Mouse (Mus musculus) megakaryocyte, adult 5-6 weeks (primary cell): ENCODE data around the gene Wbp4. TPM values are rescaled to one million over a fixed set of nuclear protein-coding genes. Genes with fewer than 3 reads are reported as not detected.
"Not testable (repeated sequence)": the region's sequence is repeated elsewhere in the genome, so short reads cannot be mapped to it uniquely, and the experiment has no call there.

Experiments used
- ATAC-seq: 2 replicates; pipeline ENCODE4 v1.8.0; 2016; ENCODE audit warnings: mild to moderate bottlenecking, inconsistent platforms; ENCODE audit not compliant: poor library complexity, severe bottlenecking
- total RNA-seq, 2 experiments: library from RNA; stranded (forward) in 1 of 2; stranded (reverse) in 1 of 2; fragments of 153-499, 151-499 nt in 1 of 2; fragments of 221-1000, 200-1000 nt in 1 of 2; gene quantifications; 2 replicates each; pipeline versions ENCODE4 v1.2.3 to v1.2.4; 2015 to 2017

Gene Wbp4
- total RNA-seq, 2 experiments from 2014 or later = 31.4 to 75.8 TPM

DNA sequence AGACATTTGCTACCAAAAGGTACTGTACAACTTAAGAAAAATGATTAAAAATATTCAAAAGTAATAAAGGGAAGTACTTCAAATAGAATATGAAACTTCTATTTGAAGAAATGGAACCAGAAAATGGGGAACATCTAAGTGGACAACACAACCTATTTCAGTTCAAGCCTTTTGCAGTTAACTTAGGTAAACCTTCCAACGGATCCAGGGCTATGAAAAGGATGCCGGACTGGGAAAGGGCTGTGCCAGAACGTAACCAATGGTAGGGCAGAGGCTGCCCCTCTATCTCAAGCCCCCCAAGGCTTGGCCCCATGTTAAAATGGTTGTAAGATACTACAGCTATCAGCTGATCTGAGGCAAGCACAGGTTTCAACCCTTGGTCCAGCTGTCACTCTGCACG lies 20.3 kb downstream of the Wbp4 start:
- ATAC-seq = peak; percentile 75

DNA sequence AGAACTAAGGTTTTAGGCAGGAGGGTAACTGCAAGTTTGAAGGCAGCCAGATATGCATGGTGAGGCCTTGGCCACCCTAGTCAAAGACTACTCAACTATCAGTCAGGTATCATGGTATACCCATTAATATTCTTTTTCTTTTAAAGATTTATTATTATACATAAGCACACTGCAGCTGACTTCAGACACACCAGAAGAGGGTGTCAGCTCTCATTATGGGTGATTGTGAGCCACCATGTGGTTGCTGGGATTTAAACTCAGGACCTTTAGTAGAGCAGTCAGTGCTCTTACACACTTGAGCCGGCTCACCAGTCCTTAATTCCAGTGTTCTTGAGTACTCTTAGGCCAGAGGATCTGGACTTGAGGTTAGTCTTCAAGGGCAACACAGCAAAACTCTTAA lies 20.9 kb downstream of the Wbp4 start:
- ATAC-seq = no peak

DNA sequence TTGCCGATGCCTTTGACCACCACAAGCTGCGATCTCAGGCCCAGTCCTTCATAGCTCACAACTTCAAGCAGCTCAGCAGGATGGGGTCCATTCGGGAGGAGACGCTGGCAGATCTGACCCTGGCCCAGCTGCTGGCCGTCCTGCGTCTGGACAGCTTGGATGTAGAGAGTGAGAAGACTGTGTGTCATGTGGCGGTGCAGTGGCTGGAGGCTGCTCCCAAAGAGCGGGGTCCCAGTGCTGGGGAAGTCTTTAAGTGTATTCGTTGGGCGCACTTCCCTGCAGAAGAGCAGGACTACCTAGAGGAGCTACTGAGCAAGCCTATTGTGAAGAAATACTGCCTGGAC lies 28.8 kb downstream of the Wbp4 start:
- ATAC-seq = not testable (repeated sequence)

DNA sequence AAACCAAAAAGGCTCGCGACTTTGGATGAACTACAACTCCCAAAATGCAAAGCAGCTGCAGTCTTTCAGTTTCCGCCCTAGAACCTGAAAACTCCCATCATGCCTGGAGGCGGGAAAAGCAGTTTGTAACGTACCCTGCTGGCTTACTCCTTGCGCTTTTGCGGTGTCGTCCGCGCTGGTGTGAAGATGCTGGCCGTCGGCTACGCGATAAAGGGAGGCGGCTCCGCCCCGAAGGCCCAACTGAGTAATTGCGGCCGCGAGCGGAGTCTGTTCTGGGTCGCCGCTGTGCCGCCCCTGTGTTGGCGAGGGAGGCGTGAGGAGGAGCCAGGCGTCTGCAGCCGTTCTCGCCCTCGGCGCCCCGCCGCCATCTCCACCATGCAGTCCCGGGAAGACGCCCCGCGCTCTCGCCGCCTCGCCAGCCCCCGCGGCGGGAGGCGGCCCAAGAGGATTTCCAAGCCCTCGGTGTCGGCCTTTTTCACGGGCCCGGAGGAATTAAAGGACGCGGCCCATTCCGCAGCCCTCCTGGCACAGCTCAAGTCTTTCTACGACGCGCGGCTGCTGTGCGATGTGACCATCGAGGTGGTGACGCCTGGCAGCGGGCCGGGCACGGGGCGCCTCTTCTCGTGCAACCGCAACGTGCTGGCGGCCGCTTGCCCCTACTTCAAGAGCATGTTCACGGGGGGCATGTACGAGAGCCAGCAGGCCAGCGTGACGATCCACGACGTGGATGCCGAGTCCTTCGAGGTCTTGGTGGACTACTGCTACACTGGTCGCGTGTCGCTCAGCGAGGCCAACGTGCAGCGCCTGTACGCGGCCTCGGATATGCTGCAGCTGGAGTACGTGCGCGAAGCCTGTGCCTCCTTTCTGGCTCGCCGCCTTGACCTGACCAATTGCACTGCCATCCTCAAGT lies 29.4 kb downstream of the Wbp4 start, which contains the start of gene Kbtbd6:
Gene Kbtbd6, plus strand, starts transcription at position 155 of the 910 bp plus-strand sequence.
- peak; percentile 97 for ATAC-seq

DNA sequence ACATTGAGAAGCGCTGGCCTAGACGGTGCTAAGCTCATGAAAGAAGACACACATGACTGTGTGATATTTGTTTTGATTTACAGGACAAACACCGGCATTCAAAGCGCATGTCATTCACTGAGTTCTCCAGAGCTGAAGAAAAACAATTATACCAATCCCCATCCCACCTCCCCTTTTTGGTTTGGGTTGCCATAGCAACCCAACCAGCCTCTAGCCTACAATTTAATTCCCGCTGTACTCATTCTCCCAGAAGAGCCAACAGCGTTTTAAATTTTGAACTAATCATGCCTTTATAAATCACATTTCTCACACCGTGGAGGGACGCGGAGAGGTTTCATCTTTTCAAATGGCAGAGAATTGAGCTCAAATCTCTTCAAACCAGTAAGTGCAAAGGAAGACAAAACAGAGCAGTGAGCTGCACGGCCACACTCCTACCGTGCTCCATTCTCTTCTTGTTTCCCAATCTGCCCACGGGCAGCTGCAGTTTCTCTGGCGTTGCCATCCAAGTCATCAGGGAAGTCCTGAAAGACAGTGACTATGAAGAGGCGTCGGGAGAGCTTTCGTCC lies 36.2 kb downstream of the Wbp4 start:
- ATAC-seq = peak; percentile 38; the same call in 1 of the 2 replicates

DNA sequence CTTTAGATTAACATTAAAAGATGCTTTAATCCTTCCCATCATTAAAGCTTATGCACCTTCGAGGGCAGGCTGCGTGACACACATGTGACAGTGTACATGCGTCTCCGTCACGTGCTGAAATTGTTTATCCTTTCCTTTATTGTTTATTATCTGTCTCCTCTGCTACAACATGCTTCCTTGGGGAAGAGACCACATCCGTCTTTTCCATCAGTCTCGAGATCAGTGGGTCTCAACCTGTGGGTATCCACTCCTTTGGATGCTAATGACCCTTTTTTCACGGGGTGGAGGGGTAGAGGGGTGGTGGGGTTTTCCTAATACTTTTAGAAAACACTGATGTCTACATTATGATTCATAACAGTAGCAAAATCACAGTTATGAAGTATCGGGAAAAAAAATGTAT lies 36.7 kb downstream of the Wbp4 start:
- ATAC-seq = no peak

DNA sequence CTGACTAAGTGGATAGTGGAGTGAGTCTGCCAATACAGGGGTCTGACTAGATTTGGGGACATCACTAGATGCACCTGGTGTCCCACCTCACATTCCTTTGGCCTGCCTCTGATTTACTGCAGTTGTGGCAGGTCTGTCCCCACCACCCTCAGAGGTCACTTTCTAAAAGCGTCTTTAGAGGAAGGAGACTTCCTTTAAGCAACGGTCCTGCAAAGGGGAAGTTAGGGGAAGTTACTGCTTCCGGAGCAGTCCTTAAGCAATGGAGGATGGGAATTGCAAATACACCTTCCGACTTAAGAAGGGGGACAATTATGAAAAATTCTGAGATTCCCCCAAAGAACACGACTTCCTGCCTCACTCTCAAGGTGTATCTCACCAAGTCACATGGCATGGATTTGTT lies 39.9 kb downstream of the Wbp4 start:
- ATAC-seq = peak; percentile 95

DNA sequence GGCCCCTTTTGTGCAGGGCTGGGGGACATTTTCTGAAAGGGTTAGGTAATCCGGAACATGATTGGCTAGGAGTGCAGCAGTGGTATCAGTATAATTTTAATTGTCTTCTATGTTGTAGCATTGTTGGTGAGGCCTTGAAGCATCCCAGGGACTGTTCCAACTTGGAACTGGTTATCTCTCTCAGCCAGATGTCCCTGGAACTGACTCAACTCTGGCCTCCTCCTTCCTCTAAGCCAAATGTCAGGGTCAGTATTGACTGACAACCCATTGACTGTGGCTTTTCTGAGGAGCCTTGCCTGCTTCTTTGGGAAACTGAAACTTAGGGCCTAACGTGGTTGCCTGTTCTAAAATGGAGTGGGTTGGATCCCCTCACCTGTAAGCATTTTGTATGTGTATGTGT lies 40.7 kb downstream of the Wbp4 start:
- no peak for ATAC-seq

DNA sequence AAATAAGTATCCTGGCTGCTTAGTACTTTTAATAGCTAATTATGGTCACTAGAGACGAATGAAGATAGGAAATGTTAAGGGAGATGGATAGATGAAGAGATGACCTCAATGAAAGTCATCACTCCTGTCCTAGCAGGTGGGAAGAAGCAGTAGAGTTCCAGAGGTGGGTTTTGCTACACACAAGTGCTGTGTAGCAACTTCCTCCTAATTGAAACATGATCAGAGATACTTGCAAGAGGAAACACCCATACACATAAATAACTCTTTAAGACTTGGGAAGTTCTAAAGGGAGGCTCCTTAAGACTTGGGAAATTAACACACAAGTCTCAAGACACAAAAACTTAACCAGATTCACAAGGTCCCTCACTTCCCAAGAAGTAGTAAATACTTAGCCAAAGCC lies 47.3 kb downstream of the Wbp4 start:
- peak; percentile 66 for ATAC-seq

DNA sequence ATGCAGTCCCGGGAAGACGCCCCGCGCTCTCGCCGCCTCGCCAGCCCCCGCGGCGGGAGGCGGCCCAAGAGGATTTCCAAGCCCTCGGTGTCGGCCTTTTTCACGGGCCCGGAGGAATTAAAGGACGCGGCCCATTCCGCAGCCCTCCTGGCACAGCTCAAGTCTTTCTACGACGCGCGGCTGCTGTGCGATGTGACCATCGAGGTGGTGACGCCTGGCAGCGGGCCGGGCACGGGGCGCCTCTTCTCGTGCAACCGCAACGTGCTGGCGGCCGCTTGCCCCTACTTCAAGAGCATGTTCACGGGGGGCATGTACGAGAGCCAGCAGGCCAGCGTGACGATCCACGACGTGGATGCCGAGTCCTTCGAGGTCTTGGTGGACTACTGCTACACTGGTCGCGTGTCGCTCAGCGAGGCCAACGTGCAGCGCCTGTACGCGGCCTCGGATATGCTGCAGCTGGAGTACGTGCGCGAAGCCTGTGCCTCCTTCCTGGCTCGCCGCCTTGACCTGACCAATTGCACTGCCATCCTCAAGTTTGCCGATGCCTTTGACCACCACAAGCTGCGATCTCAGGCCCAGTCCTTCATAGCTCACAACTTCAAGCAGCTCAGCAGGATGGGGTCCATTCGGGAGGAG lies 54.5 kb downstream of the Wbp4 start:
- ATAC-seq = not testable (repeated sequence)

DNA sequence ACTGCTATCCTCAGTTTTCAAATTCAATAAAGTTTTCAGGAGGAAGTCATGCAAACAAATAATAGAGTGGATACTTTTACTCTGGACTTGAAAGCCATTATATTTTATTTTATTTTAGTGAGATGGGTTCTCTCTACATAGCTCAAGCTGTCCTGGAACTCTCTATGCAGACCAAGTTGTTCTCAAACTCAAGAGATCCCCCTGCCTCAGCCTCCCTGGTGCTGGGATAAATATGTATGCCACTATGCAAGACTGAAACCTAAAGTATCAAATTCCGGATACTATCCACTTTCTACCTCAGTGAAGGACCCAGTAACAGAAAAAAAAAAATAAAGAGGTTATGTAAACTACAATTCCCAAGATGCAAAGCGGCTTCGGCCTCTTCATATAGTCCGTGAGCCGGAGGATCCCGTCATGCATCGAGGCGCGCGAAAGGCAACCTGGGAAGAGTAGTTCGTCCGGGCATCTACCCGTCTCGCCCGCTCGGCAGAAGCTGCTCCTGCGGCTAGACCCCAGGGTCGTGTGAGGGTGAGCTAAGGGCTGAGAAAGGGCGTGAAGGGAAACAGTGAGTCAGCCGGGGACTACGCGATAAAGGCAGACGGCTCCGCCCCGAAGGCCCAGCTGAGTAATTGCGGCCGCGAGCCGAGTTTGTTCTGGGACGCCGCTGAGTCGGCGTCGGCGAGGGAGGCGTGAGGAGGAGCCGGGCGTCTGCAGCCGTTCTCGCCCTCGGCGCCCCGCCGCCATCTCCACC lies 55.2 kb downstream of the Wbp4 start, which contains the start of gene Kbtbd7:
Gene Kbtbd7, plus strand, starts transcription at position 533 of the 751 bp plus-strand sequence.
- peak; percentile 97 for ATAC-seq

DNA sequence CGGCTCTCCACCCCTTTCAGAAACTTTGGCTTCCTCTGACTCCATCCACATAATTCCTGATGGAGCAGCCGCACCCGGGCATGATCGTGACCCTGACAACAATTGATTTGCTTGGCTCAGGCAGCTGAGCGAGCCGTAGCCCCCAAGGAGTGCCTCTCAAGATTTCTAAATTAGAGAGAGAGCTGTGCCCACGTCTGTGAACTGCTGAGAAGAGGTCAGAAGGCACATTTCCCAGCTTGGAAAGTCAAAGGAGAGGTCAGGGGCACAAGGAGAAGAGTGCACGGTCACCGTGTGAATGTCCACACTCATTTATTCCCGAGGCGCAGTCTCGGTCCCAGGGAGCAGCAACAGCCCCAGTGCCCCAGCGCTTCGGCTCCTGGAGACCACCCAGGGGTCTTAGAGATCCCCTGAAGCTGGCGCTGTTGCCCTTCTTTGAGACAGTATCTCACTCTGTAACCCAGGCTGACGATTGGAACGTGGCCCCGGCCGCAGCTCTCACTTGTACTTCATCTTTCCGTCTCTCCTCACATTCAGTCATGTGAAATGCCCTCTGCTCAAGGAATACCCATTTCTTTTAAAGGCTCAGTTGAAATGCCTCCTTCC lies 61.1 kb downstream of the Wbp4 start:
- ATAC-seq = no peak

DNA sequence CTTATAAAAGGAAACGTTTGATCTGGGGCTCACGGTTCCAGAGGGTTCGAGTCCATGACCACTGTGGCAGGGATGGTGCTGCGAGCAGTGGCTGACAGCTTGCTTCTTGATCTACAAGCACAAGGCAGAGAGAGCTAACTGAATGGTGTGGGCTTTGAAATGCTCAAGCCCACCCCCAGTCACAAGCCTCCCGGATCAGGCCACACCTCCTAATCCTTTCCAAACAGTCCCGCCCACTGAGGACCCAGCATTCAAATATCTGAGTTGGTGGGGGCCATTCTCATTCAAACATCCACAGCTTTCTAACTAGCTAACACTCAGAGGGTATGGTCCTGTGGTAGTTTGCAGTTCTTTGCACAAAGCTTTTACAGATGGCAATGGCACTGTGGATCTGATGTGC lies 68.2 kb downstream of the Wbp4 start:
- no peak for ATAC-seq

DNA sequence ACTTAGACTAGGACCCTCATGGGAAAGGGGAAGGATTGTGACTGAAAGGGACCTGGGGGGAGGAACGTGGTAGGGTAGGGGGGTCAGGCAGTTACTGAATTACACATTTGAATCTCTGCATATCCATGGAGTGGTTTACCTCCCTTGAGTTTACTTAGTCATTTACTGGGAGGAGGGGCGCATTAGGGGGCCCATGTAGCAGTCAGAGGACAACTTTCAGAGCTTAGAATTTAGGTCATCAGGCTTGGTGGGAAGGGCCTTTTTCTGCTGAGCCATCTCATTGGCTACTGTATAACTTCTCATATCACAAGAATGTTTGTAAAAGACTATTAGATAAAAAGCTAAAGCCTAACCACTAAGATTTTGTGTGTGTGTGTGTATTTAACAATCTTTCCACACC lies 70.7 kb downstream of the Wbp4 start:
- ATAC-seq = no peak

Other genes starting within 250 kb of the Wbp4 start
- not detected in 2 replicates for gene Zfp957, start 234.2 kb downstream of the Wbp4 start, total RNA-seq (2015)
- gene Zfp957, start 234.2 kb downstream of the Wbp4 start, total RNA-seq (2017) = not detected in 2 replicates
- gene Rgcc, start 179.9 kb downstream of the Wbp4 start, total RNA-seq (2015) = 11.7 and 13.7 TPM in 2 replicates
- gene Rgcc, start 179.9 kb downstream of the Wbp4 start, total RNA-seq (2017) = 12.4 and 12.8 TPM in 2 replicates
- gene Naa16, start 90.7 kb downstream of the Wbp4 start, total RNA-seq (2015) = 41.7 and 51.0 TPM in 2 replicates
- 30.3 and 44.1 TPM in 2 replicates for gene Naa16, start 90.7 kb downstream of the Wbp4 start, total RNA-seq (2017)
- gene Mtrf1, start 83.7 kb downstream of the Wbp4 start, total RNA-seq (2015) = 4.6 and 6.5 TPM in 2 replicates
- 12.6 and 13.7 TPM in 2 replicates for gene Mtrf1, start 83.7 kb downstream of the Wbp4 start, total RNA-seq (2017)
- gene Kbtbd7, start 55.0 kb downstream of the Wbp4 start, total RNA-seq (2015) = 24.5 and 26.7 TPM in 2 replicates
- gene Kbtbd7, start 55.0 kb downstream of the Wbp4 start, total RNA-seq (2017) = 20.5 and 23.0 TPM in 2 replicates
- gene Kbtbd6, start 29.7 kb downstream of the Wbp4 start, total RNA-seq (2015) = 6.6 and 8.3 TPM in 2 replicates
- gene Kbtbd6, start 29.7 kb downstream of the Wbp4 start, total RNA-seq (2017) = 7.4 and 8.0 TPM in 2 replicates
- 66.4 and 69.3 TPM in 2 replicates for gene Elf1, start 326 bp downstream of the Wbp4 start, total RNA-seq (2015)
- gene Elf1, start 326 bp downstream of the Wbp4 start, total RNA-seq (2017) = 138 and 142 TPM in 2 replicates
- 99.6 and 121 TPM in 2 replicates for gene Sugt1, start 106.2 kb upstream of the Wbp4 start, total RNA-seq (2015)
- gene Sugt1, start 106.2 kb upstream of the Wbp4 start, total RNA-seq (2017) = 145 and 165 TPM in 2 replicates
- 0.56 TPM in 1 of 2 replicates, not detected in the other for gene Cnmd, start 180.7 kb upstream of the Wbp4 start, total RNA-seq (2015)
- gene Cnmd, start 180.7 kb upstream of the Wbp4 start, total RNA-seq (2017) = not detected in 2 replicates